Mouse (Mus musculus) fat pad, adult 2 months (tissue): ENCODE results near the gene Wdr38.
A peak's percentile ranks its signal among the peaks of the same experiment; 100 is the strongest.

Experiments
- DNase-seq: peaks from one replicate; pipeline ENCODE4 v3.0.0-alpha.2; 2011; ENCODE audit warnings: low read depth, low spot score; ENCODE audit errors: extremely low read depth

The Wdr38 gene

GRCm38 (mm10) chr2:38997386-38998374, at the start of gene Wdr38:
TSS of gene Wdr38 (plus strand) at chr2:38997476.
- DNase-seq, result no peak

- no peak for DNase-seq
Measured at GRCm38 (mm10) chr2:38947566-38947965, 49.7 kb upstream of the Wdr38 start.

DNA sequence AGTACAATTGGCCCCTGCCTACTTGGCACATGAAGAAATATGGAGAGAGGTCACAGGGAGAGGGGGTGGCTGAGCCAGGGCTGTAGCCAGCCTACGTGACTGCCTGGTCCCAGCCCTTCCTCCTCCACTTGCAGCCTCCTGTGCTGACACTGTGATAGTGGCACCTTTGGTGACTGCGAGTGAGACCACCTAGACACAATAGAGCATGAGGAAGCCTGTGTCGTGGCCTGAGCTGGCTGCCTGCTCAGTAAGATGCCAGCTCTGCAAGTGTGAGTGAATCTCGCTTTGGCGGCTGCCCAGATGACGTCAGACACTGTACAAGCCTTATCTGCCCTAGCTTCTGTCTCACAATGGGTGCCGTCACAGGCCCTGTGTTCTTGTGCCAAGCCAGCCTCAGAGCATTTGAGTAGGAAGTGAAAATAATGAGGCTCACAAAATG, 47.0 kb upstream of the Wdr38 start:
- peak; percentile 81 for DNase-seq

DNA sequence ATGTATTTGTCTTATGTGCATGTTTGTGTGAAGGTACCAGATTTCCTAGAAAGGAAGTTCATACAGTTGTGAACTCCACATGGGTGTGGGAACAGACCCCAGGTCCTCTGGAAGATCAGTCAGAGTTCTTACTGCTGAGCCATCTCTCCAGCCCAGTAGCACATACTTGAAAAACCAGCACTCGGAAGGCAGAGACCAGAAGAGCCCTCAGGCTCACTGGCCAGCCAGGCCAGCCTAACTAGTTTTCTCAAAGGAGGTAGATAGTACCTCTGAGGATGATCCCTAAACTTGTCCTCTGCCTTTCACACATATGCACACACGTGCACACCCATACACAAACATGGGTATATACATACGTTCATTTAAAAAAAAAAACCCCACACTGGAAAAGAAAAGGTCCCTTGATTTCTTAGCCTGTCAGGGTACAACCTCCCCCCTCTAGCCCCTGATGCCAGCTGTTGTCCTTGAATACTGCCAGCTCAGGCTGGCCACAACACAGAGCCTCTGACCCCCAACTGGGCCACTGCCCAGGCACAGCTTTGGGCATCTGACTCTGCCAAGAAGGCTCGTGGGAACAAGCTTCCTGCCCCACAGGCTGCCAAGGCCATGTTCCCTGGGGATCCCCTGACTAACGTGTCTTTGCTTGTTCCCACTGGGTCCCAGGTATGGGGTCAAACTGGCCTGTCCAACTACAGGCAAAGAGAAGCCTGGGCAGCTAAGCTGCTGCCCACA, 44.0 kb upstream of the Wdr38 start:
- no peak for DNase-seq

DNA sequence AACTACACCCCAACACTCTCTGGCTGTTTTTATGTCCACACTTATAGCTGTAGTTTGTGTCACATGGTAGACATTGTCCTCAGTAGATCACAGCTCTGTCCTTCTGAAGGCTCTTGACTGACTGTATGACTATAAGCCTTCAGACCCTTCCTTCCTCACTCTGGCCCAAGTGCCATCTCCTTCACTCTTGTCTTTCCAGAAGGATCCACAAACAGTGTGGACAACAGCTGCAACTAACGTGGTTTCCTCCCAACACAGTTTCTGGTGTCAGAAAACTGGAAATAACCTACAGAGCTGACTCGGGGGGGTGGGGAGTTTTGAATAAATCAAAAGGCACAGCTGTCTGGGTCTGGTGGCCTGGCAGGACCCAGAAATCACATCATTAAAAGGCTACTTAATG, 41.2 kb upstream of the Wdr38 start:
- no peak for DNase-seq

GRCm38 (mm10) chr2:38957671-38958223, 39.5 kb upstream of the Wdr38 start:
- DNase-seq, result no peak

GRCm38 (mm10) chr2:38964198-38964597, 33.1 kb upstream of the Wdr38 start:
- no peak for DNase-seq

GRCm38 (mm10) chr2:38969650-38970049, 27.6 kb upstream of the Wdr38 start:
- no peak for DNase-seq

GRCm38 (mm10) chr2:38970057-38970456, 27.2 kb upstream of the Wdr38 start:
- DNase-seq, result no peak

GRCm38 (mm10) chr2:38973223-38973622, 24.1 kb upstream of the Wdr38 start:
- DNase-seq, result no peak

- DNase-seq, result no peak
Measured at GRCm38 (mm10) chr2:38973701-38974100, 23.6 kb upstream of the Wdr38 start.

- DNase-seq, result no peak
Measured at GRCm38 (mm10) chr2:38974171-38974570, 23.1 kb upstream of the Wdr38 start.

GRCm38 (mm10) chr2:38975181-38975580, 22.1 kb upstream of the Wdr38 start:
- peak; percentile 97 for DNase-seq

DNA sequence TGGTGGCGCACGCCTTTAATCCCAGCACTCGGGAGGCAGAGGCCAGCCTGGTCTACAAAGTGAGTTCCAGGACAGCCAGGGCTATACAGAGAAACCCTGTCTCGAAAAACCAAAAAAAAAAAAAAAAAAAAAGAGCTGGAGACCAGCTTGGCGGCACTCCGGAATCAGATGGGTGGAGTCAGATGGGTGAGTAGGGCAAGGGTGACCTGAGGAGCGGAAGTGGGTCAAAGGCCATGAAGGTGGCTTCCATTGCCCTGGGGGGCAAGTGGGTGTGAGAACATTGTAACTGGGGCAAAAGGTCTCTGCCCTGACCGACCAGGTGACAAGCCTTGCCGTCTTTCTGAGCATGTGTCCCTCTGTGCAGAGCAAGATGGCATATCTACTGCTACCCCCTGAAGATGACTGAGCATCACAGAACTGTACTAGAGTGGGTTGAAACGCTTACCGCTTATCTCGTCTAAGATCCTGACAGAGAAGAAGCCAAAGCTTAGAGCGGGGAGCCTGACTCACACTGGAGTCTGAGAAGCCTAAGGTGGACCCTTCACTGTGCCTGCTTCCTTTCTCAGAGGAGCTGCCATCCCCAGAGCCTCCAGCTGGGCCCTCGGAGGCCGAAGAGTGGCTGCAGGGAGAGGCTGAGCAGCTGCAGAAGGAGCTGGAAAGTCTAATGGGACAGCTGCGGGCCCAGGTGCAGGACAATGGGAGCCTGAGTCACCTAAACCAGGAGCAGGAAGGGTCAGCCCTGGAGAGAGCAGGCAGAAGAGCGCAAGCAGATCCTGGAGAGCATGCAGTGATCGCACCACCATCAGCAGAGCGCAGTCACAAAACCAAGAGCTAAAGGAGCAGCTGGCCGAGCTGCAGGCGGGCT, 21.1 kb upstream of the Wdr38 start:
- no peak for DNase-seq

GRCm38 (mm10) chr2:38977837-38978236, 19.4 kb upstream of the Wdr38 start:
- no peak for DNase-seq

GRCm38 (mm10) chr2:38983456-38983855, 13.8 kb upstream of the Wdr38 start:
- DNase-seq, result no peak

- peak; percentile 93 for DNase-seq
Measured at GRCm38 (mm10) chr2:38986580-38986979, 10.7 kb upstream of the Wdr38 start.

GRCm38 (mm10) chr2:38987371-38987770, 9.9 kb upstream of the Wdr38 start:
- DNase-seq, result no peak

GRCm38 (mm10) chr2:38987803-38988510, 9.3 kb upstream of the Wdr38 start:
- DNase-seq, result peak; percentile 90

DNA sequence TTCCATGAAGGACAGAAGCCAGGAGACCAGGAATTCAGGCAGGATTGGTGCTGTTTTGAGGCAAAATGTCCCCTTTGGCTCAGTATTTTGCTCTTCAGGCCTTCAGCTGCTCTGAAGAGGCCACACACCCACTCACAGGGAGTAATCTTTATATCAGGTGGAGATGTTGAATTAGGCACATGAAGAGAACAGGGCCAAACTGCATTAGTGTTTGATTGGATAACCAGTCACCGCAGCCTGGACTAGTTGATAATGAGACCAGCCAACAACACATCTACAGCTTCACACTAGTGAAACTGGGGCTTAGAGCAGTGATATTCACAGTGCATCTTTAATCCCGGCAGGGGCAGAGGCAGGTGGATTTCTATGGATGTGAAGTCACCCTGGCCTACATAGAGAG, 8.3 kb upstream of the Wdr38 start:
- no peak for DNase-seq
